Mouse (Mus musculus) ovary, postnatal 14 days (tissue): ENCODE data around the gene Dock7.

Experiments used
- DNase-seq: peaks from one replicate; pipeline ENCODE4 v3.0.0; 2022; ENCODE audit warnings: low spot score

Dock7 gene

GRCm38 (mm10) chr4:99121123-99121755 is 524 bp upstream of the Dock7 start:
- no peak for DNase-seq

DNA sequence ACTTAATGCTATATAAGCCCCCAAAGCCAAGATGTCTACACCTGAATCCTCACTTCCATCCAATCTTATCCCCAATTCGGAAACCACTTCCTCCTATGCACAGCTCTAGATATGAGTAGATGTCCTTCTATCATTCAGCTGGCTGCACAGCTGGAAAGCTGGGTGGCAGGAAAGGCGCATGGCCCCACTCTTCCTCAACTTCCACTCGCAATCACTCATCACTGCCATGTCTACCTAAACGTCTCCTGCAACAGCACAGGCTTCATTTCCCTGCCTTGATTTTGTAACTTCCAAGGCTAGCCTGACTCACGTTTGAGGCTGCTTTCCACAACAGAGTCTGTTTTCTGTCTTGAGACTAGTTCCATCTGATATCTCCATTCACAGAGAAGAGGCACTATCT is 1.7 kb downstream of the Dock7 start:
- no peak for DNase-seq

DNA sequence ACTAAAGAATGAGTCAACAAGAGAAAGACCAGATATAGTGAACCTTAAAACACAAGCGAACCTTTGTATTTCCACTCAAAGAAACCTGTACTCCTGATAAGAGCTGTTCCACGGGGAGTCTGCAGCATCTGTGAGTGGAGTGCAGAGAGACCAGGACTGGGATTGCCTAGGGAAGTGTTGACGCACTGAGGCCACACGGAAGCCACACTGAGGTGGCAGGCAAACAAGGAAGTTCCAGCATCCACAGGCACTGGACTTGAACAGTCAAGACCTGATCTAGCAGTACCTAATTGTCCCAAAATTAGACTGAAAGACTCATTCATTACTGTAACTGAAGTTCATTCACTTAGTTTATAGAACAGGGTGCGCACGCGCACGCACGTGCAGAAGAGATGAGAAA is 4.9 kb downstream of the Dock7 start:
- DNase-seq: no peak

GRCm38 (mm10) chr4:99111670-99112069 is 9.0 kb downstream of the Dock7 start:
- DNase-seq: no peak

DNA sequence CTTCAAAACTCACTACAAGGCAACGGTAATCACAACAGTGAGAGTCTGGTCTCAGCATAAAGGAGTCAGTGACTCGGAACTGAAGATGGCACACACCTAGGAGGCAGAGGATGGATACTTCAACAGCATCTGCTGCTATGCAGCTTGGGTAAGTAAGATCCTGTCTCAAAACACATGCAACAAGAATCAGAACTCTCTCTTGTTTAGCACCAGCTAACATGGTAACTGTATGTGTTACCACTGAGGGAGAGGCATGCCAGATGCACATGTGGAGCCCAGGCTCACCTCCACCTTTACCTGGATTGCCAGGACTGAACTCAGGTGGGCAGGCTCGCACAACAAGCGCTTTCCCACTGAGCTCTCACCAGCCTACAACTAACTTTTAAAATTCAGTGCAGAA is 11.9 kb downstream of the Dock7 start:
- DNase-seq: no peak

- no peak for DNase-seq
Measured at GRCm38 (mm10) chr4:99102846-99103245, 17.9 kb downstream of the Dock7 start.

GRCm38 (mm10) chr4:99100724-99101123 is 20.0 kb downstream of the Dock7 start:
- no peak for DNase-seq

- DNase-seq: no peak
Measured at GRCm38 (mm10) chr4:99091777-99092176, 28.9 kb downstream of the Dock7 start.

- no peak for DNase-seq
Measured at GRCm38 (mm10) chr4:99091151-99091701, 29.5 kb downstream of the Dock7 start.

GRCm38 (mm10) chr4:99087760-99088485 is 32.8 kb downstream of the Dock7 start:
- DNase-seq: no peak

GRCm38 (mm10) chr4:99083862-99084261 is 36.9 kb downstream of the Dock7 start:
- no peak for DNase-seq

- no peak for DNase-seq
Measured at GRCm38 (mm10) chr4:99081169-99081568, 39.5 kb downstream of the Dock7 start.

- DNase-seq: no peak
Measured at GRCm38 (mm10) chr4:99078005-99078404, 42.7 kb downstream of the Dock7 start.

- no peak for DNase-seq
Measured at GRCm38 (mm10) chr4:99068806-99069205, 51.9 kb downstream of the Dock7 start.

GRCm38 (mm10) chr4:99064524-99064923 is 56.2 kb downstream of the Dock7 start:
- DNase-seq: no peak

DNA sequence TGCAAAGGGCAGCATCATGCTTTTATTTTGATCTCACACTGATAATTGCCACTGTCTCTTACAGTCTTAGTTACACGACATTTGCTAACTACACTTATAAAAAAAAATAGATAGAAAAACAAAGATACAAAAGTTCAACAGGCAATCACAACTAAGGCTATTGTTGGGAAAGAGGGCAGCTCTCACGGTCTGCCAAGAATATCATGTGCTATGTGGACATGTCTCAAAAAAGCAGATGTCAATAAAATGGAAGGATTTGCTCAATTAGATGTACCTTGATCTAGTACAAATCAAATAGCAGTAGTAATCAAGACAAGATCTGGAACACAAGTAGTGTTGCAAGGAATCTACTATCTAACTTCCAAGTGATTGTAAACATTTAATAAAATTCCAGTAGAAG is 72.1 kb downstream of the Dock7 start:
- no peak for DNase-seq

GRCm38 (mm10) chr4:99046471-99046870 is 74.2 kb downstream of the Dock7 start:
- no peak for DNase-seq

DNA sequence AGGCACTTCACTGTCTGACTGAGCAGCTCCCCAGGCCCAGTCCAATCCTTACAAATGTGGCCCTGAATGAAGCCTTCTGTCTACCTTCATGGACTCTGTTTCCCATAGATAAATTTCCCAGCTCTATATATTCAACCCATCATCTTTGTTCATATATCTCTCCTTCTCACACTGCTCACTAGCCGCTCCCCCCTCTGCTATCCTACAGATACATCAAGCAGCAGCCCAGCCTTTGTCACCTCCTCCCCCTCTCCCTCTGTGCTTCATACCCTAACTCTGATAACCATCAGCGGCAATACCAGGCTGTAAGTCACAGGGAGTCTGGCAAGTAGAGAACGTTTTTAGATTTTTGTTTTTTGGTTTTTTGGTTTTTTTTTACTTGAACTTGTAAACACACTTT is 75.9 kb downstream of the Dock7 start:
- DNase-seq: no peak

- DNase-seq: no peak
Measured at GRCm38 (mm10) chr4:99032921-99033320, 87.8 kb downstream of the Dock7 start.

DNA sequence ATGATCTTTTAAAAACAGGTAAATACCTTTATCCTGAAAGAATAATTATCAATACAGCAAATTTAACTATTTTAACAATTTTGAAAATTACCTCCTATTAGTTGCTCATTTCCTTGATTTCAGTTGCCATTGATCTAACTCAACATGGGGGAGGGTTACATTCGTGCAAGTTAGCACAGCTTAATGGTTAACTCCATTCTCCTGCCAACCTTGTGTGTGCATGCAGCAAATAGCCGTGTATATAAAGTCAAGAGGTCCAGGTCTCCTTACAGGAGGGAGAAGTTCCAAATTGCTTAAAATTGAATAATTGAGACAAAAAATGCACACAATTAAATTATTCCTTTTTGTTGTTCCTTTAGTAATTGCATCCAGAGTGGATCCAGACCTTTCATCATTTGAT is 90.0 kb downstream of the Dock7 start, which contains the start of gene Angptl3:
Gene Angptl3, plus strand, starts transcription at position 269 of the 400 bp plus-strand sequence.
- no peak for DNase-seq

DNA sequence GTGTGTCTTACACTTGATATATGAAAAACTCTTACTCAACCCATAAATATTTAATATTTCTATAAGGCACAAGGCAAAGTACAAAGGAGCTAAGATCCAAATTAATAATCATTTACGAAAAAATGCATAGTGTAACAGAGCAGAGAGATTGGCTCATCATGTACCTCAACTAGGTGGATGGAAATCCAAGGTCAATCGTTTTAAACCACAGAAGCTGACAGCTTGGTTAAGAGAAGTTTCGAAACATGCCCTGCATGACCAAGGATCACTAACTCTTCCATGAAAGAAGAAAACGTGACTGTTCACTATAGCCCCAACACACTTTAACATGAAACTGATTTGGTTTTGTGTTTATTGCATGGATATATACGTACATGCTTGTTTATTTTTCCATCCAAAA is 92.3 kb downstream of the Dock7 start:
- no peak for DNase-seq

- no peak for DNase-seq
Measured at GRCm38 (mm10) chr4:99022221-99022620, 98.5 kb downstream of the Dock7 start.

DNA sequence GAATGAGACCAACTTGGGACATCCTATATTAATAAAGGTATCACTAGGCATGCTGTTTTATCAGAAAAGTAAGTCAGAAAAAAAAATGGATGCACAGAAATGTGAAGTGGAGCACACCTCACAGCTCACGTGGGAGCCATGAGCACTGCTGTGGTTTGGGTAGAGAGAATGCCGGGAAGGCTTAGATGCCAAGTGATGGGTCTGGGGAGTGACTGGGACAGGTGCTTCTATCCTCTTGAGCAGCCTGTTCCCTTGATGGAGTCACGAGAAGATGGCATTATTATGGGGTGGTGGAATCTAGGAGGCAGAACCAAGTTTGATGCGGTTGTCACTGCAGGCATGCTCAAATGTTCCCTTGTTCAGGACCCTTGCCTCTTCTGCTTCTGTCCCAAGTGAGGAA is 109.7 kb downstream of the Dock7 start:
- no peak for DNase-seq

GRCm38 (mm10) chr4:99006319-99006718 is 114.4 kb downstream of the Dock7 start:
- no peak for DNase-seq
